Mouse (Mus musculus) hindbrain, embryonic 10.5 days (tissue): Measurements from ENCODE around the gene Gba. TPM values are rescaled to one million over a fixed set of nuclear protein-coding genes. Genes with fewer than 3 reads are reported as not detected.

Experiments used
- DNase-seq: peaks from one replicate; pipeline ENCODE4 v3.0.0-alpha.2; 2017; ENCODE audit warnings: low spot score
- H3K27ac ChIP-seq: fragments of 300-500 bp; sonication (generic); 2 replicates; pipeline ENCODE4 v1.5.1; 2016; ENCODE audit warnings: mild to moderate bottlenecking, moderate library complexity
- H3K27me3 ChIP-seq: fragments of 300-500 bp; sonication (generic); 2 replicates; pipeline ENCODE4 v1.6.1; 2016; ENCODE audit warnings: mild to moderate bottlenecking; ENCODE audit not compliant: poor library complexity, insufficient read depth, severe bottlenecking
- H3K36me3 ChIP-seq: fragments of 300-500 bp; sonication (generic); 2 replicates; pipeline ENCODE4 v1.6.1; 2016; ENCODE audit warnings: mild to moderate bottlenecking, moderate library complexity
- H3K4me1 ChIP-seq: fragments of 300-500 bp; sonication (generic); replicated peaks from 2 replicates; pipeline ENCODE4 v1.6.1; 2016; ENCODE audit warnings: mild to moderate bottlenecking
- H3K4me3 ChIP-seq: fragments of 300-500 bp; sonication (generic); 2 replicates; pipeline ENCODE4 v1.5.1; 2016; ENCODE audit warnings: mild to moderate bottlenecking, moderate library complexity
- H3K9me3 ChIP-seq: fragments of 300-500 bp; sonication (generic); 2 replicates; pipeline ENCODE4 v1.6.1; 2016; ENCODE audit warnings: mild to moderate bottlenecking, moderate library complexity
- WGBS: fragments of 180-500 bp; shearing (Covaris S2); methylation state at CpG from one replicate; pipeline ENCODE4 v1.1.7; 2016; 5-methylcytosine and 5-hydroxymethylcytosine counted together
- polyA plus RNA-seq: library from polyadenylated mRNA; unstranded; fragments of >200 nt; fragmentation: Nextera tagmentation; extraction: Ambion mirVana; gene quantifications from 2 replicates; pipeline ENCODE4 v1.2.1, GENCODE M21; 2016

Gene Gba
- polyA plus RNA-seq, 1 experiment from 2014 or later = 50.0 TPM

- peaks cover 60% of the 10 kb centered on the region for H3K36me3 ChIP-seq
- no peak for DNase-seq
- no peaks in the 10 kb centered on the region for H3K9me3 ChIP-seq
- WGBS = 97% methylated on average over 19 of the region's 19 CpGs
- no peak overlapping the region for H3K27ac ChIP-seq
- H3K4me1 ChIP-seq = peaks cover 29% of the 10 kb centered on the region
- 0 out of 2 replicates have a peak overlapping the region, but pooled peaks have one; percentile 99 for H3K4me3 ChIP-seq
- no peaks in the 10 kb centered on the region for H3K27me3 ChIP-seq
These were observed 35.8 kb upstream of the Gba start for GRCm38 (mm10) chr3:89166945-89167344.

- no peak overlapping the region for H3K27ac ChIP-seq
- no peak for DNase-seq
- 93% methylated on average over 11 of the region's 11 CpGs for WGBS
These were observed 27.9 kb upstream of the Gba start for GRCm38 (mm10) chr3:89174844-89175243.

GRCm38 (mm10) chr3:89175544-89175943 lies 27.2 kb upstream of the Gba start:
- WGBS = 96% methylated on average over 10 of the region's 10 CpGs
- H3K4me1 ChIP-seq = peaks cover 18% of the 10 kb centered on the region
- H3K27me3 ChIP-seq = no peaks in the 10 kb centered on the region
- H3K27ac ChIP-seq = no peak overlapping the region
- no peak overlapping the region for H3K4me3 ChIP-seq
- peaks cover 79% of the 10 kb centered on the region for H3K36me3 ChIP-seq
- DNase-seq = no peak
- no peaks in the 10 kb centered on the region for H3K9me3 ChIP-seq

More at GRCm38 (mm10) chr3:89174844-89175243, 27.9 kb upstream of the Gba start:
- Histone ChIP-seq H3K4me3 (no peak overlapping the region), H3K36me3 (peaks cover 79% of the 10 kb centered on the region), H3K27me3 (no peaks in the 10 kb centered on the region), H3K4me1 (peaks cover 18% of the 10 kb centered on the region), H3K9me3 (no peaks in the 10 kb centered on the region)

- H3K27me3 ChIP-seq = no peaks in the 10 kb centered on the region
- 87% methylated on average over 7 of the region's 7 CpGs for WGBS
- no peak overlapping the region for H3K27ac ChIP-seq
- no peaks in the 10 kb centered on the region for H3K9me3 ChIP-seq
- peaks cover 18% of the 10 kb centered on the region for H3K4me1 ChIP-seq
- DNase-seq = no peak
- no peak overlapping the region for H3K4me3 ChIP-seq
- H3K36me3 ChIP-seq = peaks cover 79% of the 10 kb centered on the region
These were observed 26.3 kb upstream of the Gba start for GRCm38 (mm10) chr3:89176421-89176820.

GRCm38 (mm10) chr3:89177242-89178106 lies 25.3 kb upstream of the Gba start, which contains the start of gene Scamp3:
Gene Scamp3 (plus strand): TSS chr3:89177473.
- Histone ChIP-seq H3K27ac (peak within 1 kb of the TSS; percentile 89), H3K27me3 (no peaks in the 10 kb centered on the region), H3K4me3 (peak within 1 kb of the TSS; percentile 78), H3K4me1 (peaks cover 18% of the 10 kb centered on the region), H3K9me3 (no peaks in the 10 kb centered on the region), H3K36me3 (peaks cover 79% of the 10 kb centered on the region)
- DNase-seq = peak; percentile 95
- under 1% methylated on average over 43 of the region's 43 CpGs for whole genome bisulfite sequencing

- peaks cover 75% of the 10 kb centered on the region for H3K36me3 ChIP-seq
- H3K4me1 ChIP-seq = peaks cover 23% of the 10 kb centered on the region
- no peaks in the 10 kb centered on the region for H3K9me3 ChIP-seq
- 9% methylated on average over 6 of the region's 6 CpGs for WGBS
- no peaks in the 10 kb centered on the region for H3K27me3 ChIP-seq
- DNase-seq = no peak
- peak overlapping the region; percentile 78 for H3K4me3 ChIP-seq
- H3K27ac ChIP-seq = peak overlapping the region; percentile 89
These were observed 24.7 kb upstream of the Gba start for GRCm38 (mm10) chr3:89178107-89178385.

- WGBS = 95% methylated on average over 11 of the region's 11 CpGs
- peak overlapping the region; percentile 78 for H3K4me3 ChIP-seq
- H3K27me3 ChIP-seq = no peaks in the 10 kb centered on the region
- no peak for DNase-seq
- H3K4me1 ChIP-seq = peaks cover 33% of the 10 kb centered on the region
- no peaks in the 10 kb centered on the region for H3K9me3 ChIP-seq
- H3K36me3 ChIP-seq = peaks cover 65% of the 10 kb centered on the region
- 0 out of 2 replicates have a peak overlapping the region, but pooled peaks have one; percentile 35 for H3K27ac ChIP-seq
These were observed 23.7 kb upstream of the Gba start for GRCm38 (mm10) chr3:89179056-89179455.

- no peaks in the 10 kb centered on the region for H3K9me3 ChIP-seq
- H3K36me3 ChIP-seq = peaks cover 45% of the 10 kb centered on the region
- 94% methylated on average over 27 of the region's 27 CpGs for WGBS
- H3K4me3 ChIP-seq = 0 out of 2 replicates have a peak overlapping the region, but pooled peaks have one; percentile 20
- no peak for DNase-seq
- 0 out of 2 replicates have a peak overlapping the region, but pooled peaks have one; percentile 94 for H3K27ac ChIP-seq
- H3K4me1 ChIP-seq = peaks cover 58% of the 10 kb centered on the region
- H3K27me3 ChIP-seq = peaks cover 10% of the 10 kb centered on the region
These were observed 20.8 kb upstream of the Gba start for GRCm38 (mm10) chr3:89181749-89182500.

GRCm38 (mm10) chr3:89182531-89183057 lies 20.1 kb upstream of the Gba start:
- Histone ChIP-seq H3K27ac (peak overlapping the region; percentile 94), H3K9me3 (no peaks in the 10 kb centered on the region), H3K4me3 (peak overlapping the region; percentile 79), H3K36me3 (peaks cover 52% of the 10 kb centered on the region), H3K4me1 (peaks cover 65% of the 10 kb centered on the region), H3K27me3 (peaks cover 16% of the 10 kb centered on the region)
- DNase-seq = no peak
- WGBS = 57% methylated on average over 7 of the region's 7 CpGs

GRCm38 (mm10) chr3:89183058-89183958 lies 19.4 kb upstream of the Gba start, which contains the start of gene Fam189b:
Gene Fam189b (plus strand): TSS chr3:89183143.
- Histone ChIP-seq H3K27me3 (peaks cover 16% of the 10 kb centered on the region), H3K4me1 (peaks cover 67% of the 10 kb centered on the region), H3K4me3 (peak within 1 kb of the TSS; percentile 79), H3K36me3 (peaks cover 59% of the 10 kb centered on the region), H3K27ac (peak within 1 kb of the TSS; percentile 94), H3K9me3 (no peaks in the 10 kb centered on the region)
- DNase-seq = peak; percentile 88
- WGBS = 4% methylated on average over 39 of the region's 39 CpGs

- Histone ChIP-seq H3K9me3 (no peaks in the 10 kb centered on the region), H3K4me3 (peak overlapping the region; percentile 79), H3K4me1 (peaks cover 65% of the 10 kb centered on the region), H3K27ac (peak overlapping the region; percentile 94), H3K36me3 (peaks cover 64% of the 10 kb centered on the region), H3K27me3 (peaks cover 16% of the 10 kb centered on the region)
- WGBS = 79% methylated on average over 6 of the region's 6 CpGs
- no peak for DNase-seq
These were observed 18.8 kb upstream of the Gba start for GRCm38 (mm10) chr3:89183959-89184315.

- Histone ChIP-seq H3K27ac (peak overlapping the region; percentile 54; the same call in 1 of the 2 replicates), H3K9me3 (no peaks in the 10 kb centered on the region), H3K4me3 (peak overlapping the region; percentile 14; the same call in 1 of the 2 replicates), H3K36me3 (peaks cover 32% of the 10 kb centered on the region), H3K4me1 (peaks cover 58% of the 10 kb centered on the region), H3K27me3 (peaks cover 16% of the 10 kb centered on the region)
- no peak for DNase-seq
- WGBS = 33% methylated on average over 23 of the region's 23 CpGs
These were observed 15.5 kb upstream of the Gba start for GRCm38 (mm10) chr3:89187197-89187596.
